Mouse (Mus musculus): ENCODE data around the gene Tm4sf19. TPM values are rescaled to one million over a fixed set of nuclear protein-coding genes. Genes with fewer than 3 reads are reported as not detected.
"Not testable (repeated sequence)": the region's sequence is repeated elsewhere in the genome, so short reads cannot be mapped to it uniquely, and the experiment has no call there.

Tm4sf19 gene
- polyA plus RNA-seq, 1 experiment, result not detected

GRCm38 (mm10) chr16:32444615-32445014 lies 44.3 kb downstream of the Tm4sf19 start:
- not testable (repeated sequence) for H3K4me3 ChIP-seq (ENCODE audit: insufficient read depth, low read depth, low read length); H3K4me1 ChIP-seq (ENCODE audit: control insufficient read depth, insufficient read depth, insufficient read length, low read length); H3K27ac ChIP-seq (replicated peaks; ENCODE audit: low read depth, low read length)

GRCm38 (mm10) chr16:32445558-32445957 lies 45.3 kb downstream of the Tm4sf19 start:
- Histone ChIP-seq H3K27ac (replicated peaks; ENCODE audit: low read depth, low read length) (no peak overlapping the region), H3K4me1 (ENCODE audit: control insufficient read depth, insufficient read depth, insufficient read length, low read length) (peaks cover 8% of the 10 kb centered on the region; the same call in 1 of the 2 replicates), H3K4me3 (ENCODE audit: insufficient read depth, low read depth, low read length) (no peak overlapping the region)

DNA sequence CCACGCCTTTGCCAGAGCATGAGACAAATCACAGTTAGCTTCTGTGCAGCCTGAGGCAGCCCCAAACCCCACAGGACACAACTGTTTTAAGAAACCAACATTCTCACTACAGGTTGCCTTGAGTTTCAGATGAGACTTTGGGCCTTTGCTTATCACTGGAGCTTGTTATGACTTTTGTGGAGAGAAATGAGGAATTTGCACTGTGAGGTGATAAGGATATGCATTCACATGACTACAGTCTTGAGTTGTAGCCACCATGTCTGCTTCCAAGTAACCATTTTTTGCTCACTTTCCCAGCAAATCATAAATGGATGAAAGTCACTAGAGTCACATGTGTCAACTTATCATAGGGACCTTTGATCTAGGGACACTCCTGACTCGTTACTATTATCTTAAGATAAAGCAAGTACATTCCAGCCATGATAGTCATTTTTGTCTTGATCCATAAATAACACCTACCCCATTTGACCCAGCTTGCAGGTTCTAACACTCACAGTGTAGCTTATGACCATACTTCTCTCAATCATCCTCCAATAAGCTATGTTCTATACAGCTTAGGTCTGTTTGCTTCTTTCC lies 46.3 kb downstream of the Tm4sf19 start:
- H3K27ac ChIP-seq (replicated peaks; ENCODE audit: low read depth, low read length), result no peak overlapping the region
- H3K4me3 ChIP-seq (ENCODE audit: insufficient read depth, low read depth, low read length), result no peak overlapping the region
- H3K4me1 ChIP-seq (ENCODE audit: control insufficient read depth, insufficient read depth, insufficient read length, low read length), result peaks cover 8% of the 10 kb centered on the region; the same call in 1 of the 2 replicates

- Histone ChIP-seq H3K4me1 (ENCODE audit: control insufficient read depth, insufficient read depth, insufficient read length, low read length) (peaks cover 8% of the 10 kb centered on the region; the same call in 1 of the 2 replicates), H3K4me3 (ENCODE audit: insufficient read depth, low read depth, low read length) (no peak overlapping the region), H3K27ac (replicated peaks; ENCODE audit: low read depth, low read length) (no peak overlapping the region)
Measured at GRCm38 (mm10) chr16:32449665-32450064, 49.4 kb downstream of the Tm4sf19 start.

GRCm38 (mm10) chr16:32450133-32450532 lies 49.8 kb downstream of the Tm4sf19 start:
- H3K4me3 ChIP-seq (ENCODE audit: insufficient read depth, low read depth, low read length), result no peak overlapping the region
- no peak overlapping the region for H3K27ac ChIP-seq (replicated peaks; ENCODE audit: low read depth, low read length)
- H3K4me1 ChIP-seq (ENCODE audit: control insufficient read depth, insufficient read depth, insufficient read length, low read length), result peaks cover 8% of the 10 kb centered on the region; the same call in 1 of the 2 replicates

GRCm38 (mm10) chr16:32453102-32453501 lies 52.8 kb downstream of the Tm4sf19 start:
- H3K4me1 ChIP-seq (ENCODE audit: control insufficient read depth, insufficient read depth, insufficient read length, low read length), result 0 out of 2 replicates have a peak, but pooled peaks cover 2% of the 10 kb centered on the region
- no peak overlapping the region for H3K4me3 ChIP-seq (ENCODE audit: insufficient read depth, low read depth, low read length)
- no peak overlapping the region for H3K27ac ChIP-seq (replicated peaks; ENCODE audit: low read depth, low read length)

- Histone ChIP-seq H3K4me1 (ENCODE audit: control insufficient read depth, insufficient read depth, insufficient read length, low read length) (0 out of 2 replicates have a peak, but pooled peaks cover 2% of the 10 kb centered on the region), H3K4me3 (ENCODE audit: insufficient read depth, low read depth, low read length) (no peak overlapping the region), H3K27ac (replicated peaks; ENCODE audit: low read depth, low read length) (no peak overlapping the region)
Measured at GRCm38 (mm10) chr16:32454646-32455045, 54.3 kb downstream of the Tm4sf19 start.

GRCm38 (mm10) chr16:32456086-32456485 lies 55.8 kb downstream of the Tm4sf19 start:
- Histone ChIP-seq H3K4me1 (ENCODE audit: control insufficient read depth, insufficient read depth, insufficient read length, low read length) (no peaks in the 10 kb centered on the region), H3K4me3 (ENCODE audit: insufficient read depth, low read depth, low read length) (no peak overlapping the region), H3K27ac (replicated peaks; ENCODE audit: low read depth, low read length) (no peak overlapping the region)

DNA sequence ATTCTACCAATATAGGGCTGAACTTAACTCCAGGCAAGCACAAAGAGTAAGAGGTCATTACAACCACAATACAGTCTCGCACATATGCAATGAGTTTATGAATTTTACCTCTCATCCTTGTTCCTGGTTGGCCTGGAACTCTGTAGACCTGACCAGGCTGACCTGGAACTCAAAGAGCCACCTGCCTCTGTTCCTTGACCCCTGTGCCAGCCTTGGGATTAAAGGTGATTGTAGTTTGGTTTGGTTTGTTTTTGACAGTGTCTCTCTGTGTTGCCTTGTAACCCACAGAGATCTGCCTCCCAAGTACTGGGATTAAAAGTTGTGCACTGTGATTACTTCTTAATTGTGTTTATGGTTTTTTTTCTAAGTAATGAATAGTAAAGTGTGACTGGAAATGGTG lies 56.5 kb downstream of the Tm4sf19 start:
- Histone ChIP-seq H3K27ac (replicated peaks; ENCODE audit: low read depth, low read length) (no peak overlapping the region), H3K4me3 (ENCODE audit: insufficient read depth, low read depth, low read length) (no peak overlapping the region), H3K4me1 (ENCODE audit: control insufficient read depth, insufficient read depth, insufficient read length, low read length) (no peaks in the 10 kb centered on the region)

Other genes with a start within 250 kb of the Tm4sf19 start
- 3.3 and 6.0 TPM in 2 replicates for gene Nrros, start 234.9 kb upstream of the Tm4sf19 start, polyA plus RNA-seq (2012; ENCODE audit: insufficient read depth, insufficient read length, missing spikeins)
- gene Bex6, start 220.7 kb upstream of the Tm4sf19 start, polyA plus RNA-seq (2012; ENCODE audit: insufficient read depth, insufficient read length, missing spikeins), result not detected in 2 replicates
- 6.5 and 7.8 TPM in 2 replicates for gene Fbxo45, start 153.3 kb upstream of the Tm4sf19 start, polyA plus RNA-seq (2012; ENCODE audit: insufficient read depth, insufficient read length, missing spikeins)
- gene Wdr53, start 153.3 kb upstream of the Tm4sf19 start, polyA plus RNA-seq (2012; ENCODE audit: insufficient read depth, insufficient read length, missing spikeins), result 13.5 and 14.7 TPM in 2 replicates
- 2.2 TPM in 1 of 2 replicates, not detected in the other for gene Smco1, start 129.0 kb upstream of the Tm4sf19 start, polyA plus RNA-seq (2012; ENCODE audit: insufficient read depth, insufficient read length, missing spikeins)
- gene Rnf168, start 123.0 kb upstream of the Tm4sf19 start, polyA plus RNA-seq (2012; ENCODE audit: insufficient read depth, insufficient read length, missing spikeins), result 7.3 and 8.4 TPM in 2 replicates
- 7.3 and 10.7 TPM in 2 replicates for gene Ubxn7, start 68.2 kb upstream of the Tm4sf19 start, polyA plus RNA-seq (2012; ENCODE audit: insufficient read depth, insufficient read length, missing spikeins)
- 8.8 and 12.4 TPM in 2 replicates for gene Tctex1d2, start 19.2 kb downstream of the Tm4sf19 start, polyA plus RNA-seq (2012; ENCODE audit: insufficient read depth, insufficient read length, missing spikeins)
- 46.6 and 46.8 TPM in 2 replicates for gene Pcyt1a, start 30.4 kb downstream of the Tm4sf19 start, polyA plus RNA-seq (2012; ENCODE audit: insufficient read depth, insufficient read length, missing spikeins)
- not detected in 2 replicates for gene Slc51a, start 87.4 kb downstream of the Tm4sf19 start, polyA plus RNA-seq (2012; ENCODE audit: insufficient read depth, insufficient read length, missing spikeins)
- gene Zdhhc19, start 95.8 kb downstream of the Tm4sf19 start, polyA plus RNA-seq (2012; ENCODE audit: insufficient read depth, insufficient read length, missing spikeins), result not detected in 2 replicates
- gene Tfrc, start 208.4 kb downstream of the Tm4sf19 start, polyA plus RNA-seq (2012; ENCODE audit: insufficient read depth, insufficient read length, missing spikeins), result 13.7 and 27.0 TPM in 2 replicates
- gene Tnk2, start 243.4 kb downstream of the Tm4sf19 start, polyA plus RNA-seq (2012; ENCODE audit: insufficient read depth, insufficient read length, missing spikeins), result 18.7 and 24.1 TPM in 2 replicates